Mouse (Mus musculus) left cerebral cortex, adult 2 months (tissue): ENCODE measurements around the gene Tex261. TPM values are rescaled to one million over a fixed set of nuclear protein-coding genes. Genes with fewer than 3 reads are reported as not detected.

Experiments
- DNase-seq, 2 experiments: peaks; one replicate each; pipeline ENCODE4 v3.0.0; 2021 to 2022; ENCODE audit warnings: low spot score in 2 of 2, mixed read lengths in 1 of 2; ENCODE audit errors: extremely low spot score in 1 of 2
- H3K27ac ChIP-seq: fragments of 200-600 bp; 2 replicates; pipeline ENCODE4 v1.8.1; 2022
- H3K4me3 ChIP-seq: fragments of 200-600 bp; 2 replicates; pipeline ENCODE4 v1.8.1; 2022
- CTCF ChIP-seq: fragments of 200-600 bp; IDR thresholded peaks from 2 replicates; pipeline ENCODE4 v1.8.1; 2022; ENCODE audit warnings: antibody characterized with exemption, mild to moderate bottlenecking, moderate library complexity
- intact Hi-C: fragments of 180-260 bp; cut with DNase I; formaldehyde crosslinking; loops from one replicate; pipeline ENCODE4 v1.15.1; 2025
- total RNA-seq, 2 experiments: library from RNA; stranded (reverse); gene quantifications; 2 replicates each; pipeline ENCODE4 v1.2.3; 2021

The Tex261 gene
- total RNA-seq, 2 experiments from 2014 or later = 49.1 to 53.9 TPM

GRCm38 (mm10) chr6:83749286-83749685, 26.3 kb downstream of the Tex261 start:
- Histone ChIP-seq H3K4me3 (no peak overlapping the region), H3K27ac (no peak overlapping the region)
- DNase-seq = no peak
- intact Hi-C loops = no loop called here
- TF ChIP-seq CTCF = no peak

- Histone ChIP-seq H3K27ac (no peak overlapping the region), H3K4me3 (no peak overlapping the region)
- intact Hi-C loops = no loop called here
- no peak for DNase-seq
- TF ChIP-seq CTCF = no peak
Observed at GRCm38 (mm10) chr6:83745466-83745865, 30.1 kb downstream of the Tex261 start.

GRCm38 (mm10) chr6:83744557-83744956, 31.1 kb downstream of the Tex261 start:
- H3K27ac ChIP-seq = no peak overlapping the region
- intact Hi-C loops = no loop called here

DNA sequence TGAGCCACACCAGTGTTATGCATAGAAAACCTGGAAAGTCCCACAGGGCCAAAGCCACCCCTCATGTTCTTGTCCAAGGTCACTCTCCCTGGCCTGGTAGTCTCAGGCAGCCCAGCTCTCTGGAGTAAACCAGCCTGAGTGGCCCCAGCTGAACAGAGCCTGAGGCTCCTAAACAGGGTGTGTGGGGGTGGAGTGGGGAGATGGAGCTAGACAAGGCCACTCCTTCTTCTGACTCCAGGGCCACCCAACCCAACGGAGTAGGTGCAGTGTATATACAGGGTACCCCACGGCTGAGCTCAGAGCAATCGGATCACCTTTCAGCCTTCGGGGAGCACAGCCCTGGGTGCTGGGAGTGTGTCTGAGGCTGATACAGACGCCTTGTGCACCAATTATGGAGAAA, 31.5 kb downstream of the Tex261 start:
- no peak for TF ChIP-seq CTCF
- no peak for DNase-seq
- Histone ChIP-seq H3K27ac (no peak overlapping the region), H3K4me3 (no peak overlapping the region)
- intact Hi-C loops = no loop called here

More at GRCm38 (mm10) chr6:83744557-83744956, 31.1 kb downstream of the Tex261 start:
- no peak for TF ChIP-seq CTCF
- H3K4me3 ChIP-seq = no peak overlapping the region
- no peak for DNase-seq

DNA sequence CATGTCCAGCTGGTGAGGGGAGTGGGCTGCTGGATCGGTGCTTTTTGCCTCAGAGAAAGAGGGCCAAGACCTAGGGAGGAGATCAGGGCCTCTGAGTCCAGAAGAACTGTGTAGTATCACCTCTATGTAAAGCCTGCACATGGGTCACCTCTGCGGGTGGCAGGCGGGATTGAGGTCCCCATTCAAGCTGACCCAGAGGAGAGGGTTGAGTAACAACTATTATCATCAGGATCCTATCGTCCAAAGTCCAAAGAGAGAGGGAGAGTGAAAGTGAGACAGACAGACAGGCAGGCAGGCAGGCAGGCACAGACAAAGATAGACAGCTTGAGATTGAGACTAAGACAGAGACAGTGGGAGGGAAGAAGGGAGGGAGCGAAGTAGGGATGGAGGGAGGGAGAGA, 32.4 kb downstream of the Tex261 start:
- Histone ChIP-seq H3K4me3 (no peak overlapping the region), H3K27ac (no peak overlapping the region)
- no peak for DNase-seq
- intact Hi-C loops = no loop called here
- TF ChIP-seq CTCF = no peak

- no peak within 1 kb of the TSS for H3K4me3 ChIP-seq
- no peak within 1 kb of the TSS for H3K27ac ChIP-seq
- TF ChIP-seq CTCF = no peak
- DNase-seq = no peak
- intact Hi-C loops = no loop called here
Observed at GRCm38 (mm10) chr6:83742761-83743160, 32.9 kb downstream of the Tex261 start, which contains the start of gene Atp6v1b1. Gene Atp6v1b1, plus strand, starts transcription at chr6:83742990.

- H3K27ac ChIP-seq = no peak overlapping the region
- intact Hi-C loops = no loop called here
- TF ChIP-seq CTCF = no peak
Observed at GRCm38 (mm10) chr6:83738596-83738995, 37.0 kb downstream of the Tex261 start.

GRCm38 (mm10) chr6:83737311-83737710, 38.3 kb downstream of the Tex261 start:
- intact Hi-C loops = no loop called here
- no peak overlapping the region for H3K4me3 ChIP-seq
- TF ChIP-seq CTCF = no peak
- no peak overlapping the region for H3K27ac ChIP-seq
- no peak for DNase-seq

More at GRCm38 (mm10) chr6:83738596-83738995, 37.0 kb downstream of the Tex261 start:
- no peak overlapping the region for H3K4me3 ChIP-seq
- DNase-seq = no peak

DNA sequence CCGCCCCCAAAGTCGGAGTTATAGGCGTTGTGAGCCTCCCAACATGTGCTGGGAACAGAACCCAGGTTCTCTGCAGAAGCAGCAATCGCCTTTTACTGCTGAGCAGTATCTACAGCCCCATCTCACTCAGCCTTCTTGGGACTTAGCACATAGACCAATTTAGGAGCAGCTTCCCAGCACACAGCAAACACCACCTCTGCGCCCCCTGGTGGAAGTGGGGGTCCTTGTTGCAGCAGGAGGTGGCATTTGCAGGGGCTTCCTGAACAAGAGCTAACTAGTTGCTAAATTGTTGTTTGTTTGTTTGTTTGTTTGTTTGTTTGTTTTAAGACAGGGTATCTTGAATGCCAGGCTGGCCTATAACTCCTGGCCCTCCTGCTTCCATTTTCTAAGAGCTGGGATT, 44.5 kb downstream of the Tex261 start:
- Histone ChIP-seq H3K4me3 (no peak overlapping the region), H3K27ac (no peak overlapping the region)
- DNase-seq = peak in 1 of 2 experiments; percentile 41
- intact Hi-C loops = loop anchor here (5.0 kb wide), 1 partner anchor 39 kb away; no protein-coding TSS in a partner anchor
- TF ChIP-seq CTCF = peak; percentile 69

DNA sequence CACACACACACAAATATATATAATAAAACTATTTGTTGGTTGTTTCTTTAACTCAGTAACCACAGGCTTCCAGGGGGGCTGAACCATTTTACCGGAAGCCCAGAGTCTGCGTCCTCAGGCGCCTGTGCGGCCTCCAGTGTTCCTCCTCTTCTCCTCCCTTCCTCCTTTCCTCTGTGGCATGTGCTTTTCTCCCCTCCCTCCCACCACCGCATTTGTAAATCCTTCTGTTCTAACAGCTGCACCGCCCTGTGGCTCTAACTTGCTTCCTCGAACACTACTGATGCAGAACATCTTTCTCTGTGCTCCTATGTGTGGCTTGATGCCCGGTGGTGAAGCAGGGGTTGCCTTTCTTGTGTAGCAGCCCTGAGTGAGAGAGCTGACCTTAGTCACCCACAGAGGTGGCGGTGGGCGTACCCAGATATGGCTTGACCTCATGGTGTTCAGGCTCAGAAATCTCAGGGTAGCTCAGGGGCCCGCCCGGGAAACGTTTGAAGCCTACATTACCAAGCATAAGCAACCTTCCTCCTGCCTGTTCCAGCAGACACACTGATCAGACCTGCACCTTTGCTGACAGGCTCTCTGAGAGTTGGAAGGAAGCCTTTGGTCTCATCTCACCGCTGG, 46.2 kb downstream of the Tex261 start:
- no peak for DNase-seq
- no peak for TF ChIP-seq CTCF
- intact Hi-C loops = no loop called here
- Histone ChIP-seq H3K27ac (no peak overlapping the region), H3K4me3 (no peak overlapping the region)

GRCm38 (mm10) chr6:83728488-83728887, 47.1 kb downstream of the Tex261 start:
- Histone ChIP-seq H3K4me3 (no peak overlapping the region), H3K27ac (no peak overlapping the region)
- DNase-seq = no peak
- intact Hi-C loops = no loop called here
- TF ChIP-seq CTCF = peak; percentile 56

DNA sequence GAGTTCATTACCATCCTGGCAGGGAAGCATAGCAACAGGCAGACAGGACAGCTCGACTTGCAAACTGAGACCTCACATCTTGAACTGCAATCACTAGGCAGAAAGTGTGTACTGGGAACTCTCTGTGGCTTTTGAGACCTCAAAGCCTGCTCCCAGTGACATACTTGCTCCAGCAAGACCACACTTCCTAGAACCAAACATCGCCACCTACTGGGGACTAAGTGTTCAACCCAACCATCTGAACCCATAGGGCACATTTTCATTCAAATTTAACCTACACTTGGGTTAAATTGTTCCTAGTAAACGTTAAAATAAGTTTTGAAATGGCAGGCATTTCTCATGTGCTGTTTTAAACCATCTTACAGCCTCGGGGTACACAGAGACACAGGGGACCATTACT, 48.4 kb downstream of the Tex261 start:
- intact Hi-C loops = no loop called here

GRCm38 (mm10) chr6:83722526-83722925, 53.1 kb downstream of the Tex261 start:
- no peak for DNase-seq
- H3K4me3 ChIP-seq = no peak overlapping the region
- intact Hi-C loops = no loop called here
- no peak overlapping the region for H3K27ac ChIP-seq
- no peak for TF ChIP-seq CTCF

More for the DNA sequence above, 48.4 kb downstream of the Tex261 start:
- Histone ChIP-seq H3K4me3 (no peak overlapping the region), H3K27ac (no peak overlapping the region)
- peak; percentile 20 for TF ChIP-seq CTCF
- DNase-seq = no peak

Other genes with a start within 250 kb of the Tex261 start
- not detected for gene Actg2, start 239.5 kb downstream of the Tex261 start, total RNA-seq
- gene Stambp, start 203.1 kb downstream of the Tex261 start, total RNA-seq = 10 to 100 TPM; 30.2 to 30.6 TPM
- gene Clec4f, start 119.6 kb downstream of the Tex261 start, total RNA-seq = not detected
- gene Cd207, start 98.0 kb downstream of the Tex261 start, total RNA-seq = not detected
- gene Vax2, start 64.5 kb downstream of the Tex261 start, total RNA-seq = not detected
- under 1 TPM in 1 of 2 experiments, not detected in 1; 0.20 TPM for gene Atp6v1b1, start 32.8 kb downstream of the Tex261 start, total RNA-seq
- gene Ankrd53, start 13.2 kb downstream of the Tex261 start, total RNA-seq = not detected
- 10 to 100 TPM; 48.2 to 50.3 TPM for gene Nagk, start 19.2 kb upstream of the Tex261 start, total RNA-seq
- gene Paip2b, start 55.9 kb upstream of the Tex261 start, total RNA-seq = 10 to 100 TPM; 47.7 to 61.7 TPM
- 100 to 1,000 TPM; 132 to 134 TPM for gene Zfp638, start 91.3 kb upstream of the Tex261 start, total RNA-seq
- 1 to 10 TPM; 3.5 to 5.8 TPM for gene Dysf, start 232.8 kb upstream of the Tex261 start, total RNA-seq